Mouse (Mus musculus) hindbrain, postnatal 0 days (tissue): ENCODE measurements around the gene Tfeb. TPM values are rescaled to one million over a fixed set of nuclear protein-coding genes. Genes with fewer than 3 reads are reported as not detected.

Experiments
- ATAC-seq: fragments of 200-750 bp; cut with Nextera tagmentation; 2 replicates; pipeline ENCODE4 v1.8.0; 2017; ENCODE audit warnings: mild to moderate bottlenecking, moderate TSS enrichment, moderate library complexity
- DNase-seq: peaks from one replicate; pipeline ENCODE4 v3.0.0-alpha.2; 2015; ENCODE audit warnings: low spot score
- H3K27ac ChIP-seq: fragments of 300-500 bp; sonication (generic); 2 replicates; pipeline ENCODE4 v1.5.1; 2014; ENCODE audit warnings: mild to moderate bottlenecking
- H3K27me3 ChIP-seq: fragments of 300-500 bp; sonication (generic); 2 replicates; pipeline ENCODE4 v1.6.1; 2014; ENCODE audit warnings: low read length, mixed read lengths; ENCODE audit not compliant: insufficient read depth
- H3K36me3 ChIP-seq: fragments of 300-500 bp; sonication (generic); 2 replicates; pipeline ENCODE4 v1.6.1; 2014; ENCODE audit warnings: low read length, mixed read lengths; ENCODE audit not compliant: insufficient read depth
- H3K4me1 ChIP-seq: fragments of 300-500 bp; sonication (generic); 2 replicates; pipeline ENCODE4 v1.6.1; 2014; ENCODE audit warnings: antibody characterized with exemption, low read length, mixed read lengths; ENCODE audit not compliant: insufficient read depth
- H3K4me2 ChIP-seq: fragments of 300-500 bp; sonication (generic); 2 replicates; pipeline ENCODE4 v1.6.1; 2014; ENCODE audit warnings: low read depth, mild to moderate bottlenecking, low read length, moderate library complexity, mixed read lengths
- H3K4me3 ChIP-seq: fragments of 300-500 bp; sonication (generic); 2 replicates; pipeline ENCODE4 v1.5.1; 2014; ENCODE audit warnings: low read length
- H3K9ac ChIP-seq: fragments of 300-500 bp; sonication (generic); replicated peaks from 2 replicates; pipeline ENCODE4 v1.6.1; 2014; ENCODE audit warnings: mild to moderate bottlenecking, low read length, moderate library complexity, mixed read lengths
- H3K9me3 ChIP-seq: fragments of 300-500 bp; sonication (generic); 2 replicates; pipeline ENCODE4 v1.6.1; 2016; ENCODE audit warnings: low read length, mixed read lengths
- CTCF ChIP-seq: IDR thresholded peaks from 2 replicates; pipeline ENCODE4 v1.5.1; 2016; ENCODE audit warnings: antibody characterized with exemption, control low read depth, low read depth
- WGBS: fragments of 180-500 bp; shearing (Covaris S2); extraction: QIAGEN DNeasy Blood & Tissue Kit; methylation state at CpG from one replicate; pipeline ENCODE4 v1.1.7; 2014; 5-methylcytosine and 5-hydroxymethylcytosine counted together
- polyA plus RNA-seq: library from polyadenylated mRNA; unstranded; fragments of >200 nt; fragmentation: Nextera tagmentation; extraction: Ambion mirVana; gene quantifications from 2 replicates; pipeline ENCODE4 v1.2.1, GENCODE M21; 2015
- total RNA-seq: library from RNA; depleted of rRNA; stranded (reverse); fragments of >200 nt; gene quantifications from 2 replicates; pipeline ENCODE4 v1.2.3, GENCODE M21; 2014

Tfeb gene
- total and polyA plus RNA-seq, 2 experiments from 2014 or later = 6.6 to 13.2 TPM

DNA sequence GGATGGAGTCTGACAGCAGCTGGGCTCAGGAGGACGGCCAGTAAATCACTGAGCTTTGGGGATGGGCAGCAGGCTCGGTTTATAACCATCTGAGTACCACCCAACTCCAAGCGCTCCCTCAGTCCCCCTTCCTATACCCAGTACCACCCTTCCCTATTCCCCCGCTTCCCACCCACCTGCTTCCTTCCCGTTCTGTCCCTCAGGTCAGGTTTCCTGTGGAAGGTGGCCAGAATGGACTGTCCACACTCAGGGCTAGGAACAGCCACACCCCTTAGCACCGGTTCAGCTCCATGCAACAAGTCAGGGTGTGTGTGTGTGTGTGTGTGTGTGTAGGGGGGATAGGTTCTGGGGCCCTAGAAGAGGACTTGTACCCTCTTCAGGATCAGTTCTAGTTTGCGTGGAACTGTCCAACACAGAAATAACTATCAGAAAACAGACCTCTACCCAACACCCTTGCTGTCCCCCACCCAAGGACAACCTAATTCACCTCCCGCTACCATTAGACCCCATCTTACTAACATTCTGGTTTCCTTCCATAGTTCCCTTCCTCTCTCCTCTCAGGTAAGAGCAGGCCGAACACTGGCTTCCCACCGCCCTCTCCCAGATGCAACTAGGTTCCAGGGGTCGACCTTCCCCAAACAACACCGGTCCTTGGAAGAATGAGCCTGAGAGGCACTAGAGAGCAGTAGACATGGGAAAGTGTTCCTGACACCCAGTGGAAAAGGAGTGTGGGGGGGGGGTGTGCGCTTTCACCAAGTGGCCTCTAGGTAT lies 43.0 kb upstream of the Tfeb start:
- ATAC-seq (peak; percentile 0; the same call in 1 of the 2 replicates), DNase-seq (no peak)
- H3K4me1 ChIP-seq = peaks cover 11% of the 10 kb centered on the region; the same call in 1 of the 2 replicates
- H3K4me2 ChIP-seq = peak overlapping the region; percentile 84
- H3K9ac ChIP-seq = peak overlapping the region; percentile 75
- H3K36me3 ChIP-seq = peaks cover under 1% of the 10 kb centered on the region; the same call in 1 of the 2 replicates
- H3K9me3 ChIP-seq = no peaks in the 10 kb centered on the region
- no peaks in the 10 kb centered on the region for H3K27me3 ChIP-seq
- peak overlapping the region; percentile 84 for H3K27ac ChIP-seq
- peak overlapping the region; percentile 57 for H3K4me3 ChIP-seq
- no peak; the same call in 1 of the 2 replicates for TF ChIP-seq CTCF
- 33% methylated on average over 13 of the region's 13 CpGs for WGBS

GRCm38 (mm10) chr17:47694442-47694502 lies 42.6 kb upstream of the Tfeb start, which contains the start of gene Gm21981:
Gene Gm21981 (minus strand): TSS chr17:47694455.
- ATAC-seq (no peak), DNase-seq (no peak)
- Histone ChIP-seq H3K36me3 (peaks cover 4% of the 10 kb centered on the region; the same call in 1 of the 2 replicates), H3K4me3 (peak within 1 kb of the TSS; percentile 57), H3K9me3 (no peaks in the 10 kb centered on the region), H3K4me1 (peaks cover 11% of the 10 kb centered on the region; the same call in 1 of the 2 replicates), H3K4me2 (peak within 1 kb of the TSS; percentile 84), H3K27ac (peak within 1 kb of the TSS; percentile 84), H3K9ac (peak within 1 kb of the TSS; percentile 75), H3K27me3 (no peaks in the 10 kb centered on the region)
- 3% methylated on average over 3 of the region's 3 CpGs for WGBS
- TF ChIP-seq CTCF = 0 out of 2 replicates have a peak, but pooled peaks have one; percentile 24

DNA sequence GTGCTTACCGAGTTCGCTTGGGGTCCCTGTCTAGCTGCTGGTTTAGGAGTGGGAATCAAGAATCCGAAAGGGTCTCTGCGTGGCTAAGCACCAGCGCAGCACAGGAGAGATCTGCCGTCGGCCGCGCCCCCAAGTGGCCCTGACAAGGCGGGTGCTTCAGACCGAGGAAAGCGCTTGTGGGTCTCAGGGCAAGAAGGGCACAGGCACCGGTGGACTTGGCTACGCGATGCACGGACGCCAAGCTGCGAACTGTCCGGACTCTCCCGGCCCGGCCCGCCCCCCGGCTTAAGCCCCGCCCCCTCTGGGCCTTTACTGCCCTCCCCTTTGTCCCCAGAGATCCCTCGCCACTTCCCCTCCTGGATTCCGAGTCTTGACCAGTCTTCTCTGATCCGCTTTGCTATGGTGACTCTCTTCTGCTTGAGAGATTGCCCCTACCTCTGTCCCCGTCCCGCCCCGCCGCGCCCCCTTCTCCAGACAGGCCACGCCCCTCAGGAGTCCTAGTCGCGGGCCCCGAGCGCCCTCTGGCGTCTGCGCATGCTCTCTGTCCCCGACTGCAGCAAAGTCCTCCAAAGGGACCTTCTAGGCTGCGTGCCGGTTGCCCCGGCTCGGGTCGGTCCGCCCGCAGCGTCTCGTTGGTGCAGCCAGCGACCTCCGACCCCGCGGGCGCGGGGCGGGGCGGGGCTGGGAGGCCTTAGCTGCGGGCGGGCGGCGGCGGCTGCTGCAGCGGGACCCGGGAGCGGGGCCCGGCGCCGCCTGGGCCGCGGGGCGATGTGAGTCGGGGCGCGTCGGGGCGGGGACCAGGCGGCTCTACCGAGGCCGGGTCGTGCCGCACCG lies 42.1 kb upstream of the Tfeb start, which contains the start of gene Prickle4:
Gene Prickle4, minus strand, starts transcription at position 234 of the 834 bp plus-strand sequence.
- no peaks in the 10 kb centered on the region for H3K27me3 ChIP-seq
- H3K36me3 ChIP-seq = peaks cover 8% of the 10 kb centered on the region; the same call in 1 of the 2 replicates
- DNase-seq (peak; percentile 98), ATAC-seq (peak; percentile 96)
- H3K4me2 ChIP-seq = peak within 1 kb of the TSS; percentile 84
- 1% methylated on average over 68 of the region's 82 CpGs for WGBS
- peak; percentile 76 for TF ChIP-seq CTCF
- peaks cover 9% of the 10 kb centered on the region; the same call in 1 of the 2 replicates for H3K4me1 ChIP-seq
- peak within 1 kb of the TSS; percentile 75 for H3K9ac ChIP-seq
- H3K4me3 ChIP-seq = peak within 1 kb of the TSS; percentile 57
- no peaks in the 10 kb centered on the region for H3K9me3 ChIP-seq
- H3K27ac ChIP-seq = peak within 1 kb of the TSS; percentile 84

DNA sequence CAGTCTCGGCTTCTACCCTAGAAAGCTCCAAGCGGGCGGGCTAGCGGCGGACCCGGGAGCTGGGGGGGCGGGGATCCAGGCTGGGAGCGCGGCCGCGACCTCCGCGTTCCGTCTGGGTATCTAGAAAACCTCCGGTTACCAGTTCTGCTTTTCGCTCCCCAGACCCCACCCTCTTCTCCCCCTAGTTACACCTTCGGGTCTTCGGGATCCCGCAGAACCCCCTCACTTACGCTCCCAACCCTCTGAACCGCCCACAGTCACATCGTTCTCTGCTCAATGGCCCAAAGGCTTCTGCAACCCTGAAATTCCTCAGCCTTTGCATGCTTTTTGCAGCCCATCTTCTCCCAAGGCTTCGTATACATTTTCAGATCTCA lies 41.5 kb upstream of the Tfeb start:
- peak; percentile 23 for DNase-seq
- 0 out of 2 replicates have a peak, but pooled peaks cover 7% of the 10 kb centered on the region for H3K4me1 ChIP-seq
- peaks cover 9% of the 10 kb centered on the region for H3K36me3 ChIP-seq
- peak overlapping the region; percentile 57 for H3K4me3 ChIP-seq
- peak overlapping the region; percentile 84 for H3K27ac ChIP-seq
- TF ChIP-seq CTCF = no peak
- no peaks in the 10 kb centered on the region for H3K9me3 ChIP-seq
- H3K4me2 ChIP-seq = peak overlapping the region; percentile 84
- peak overlapping the region; percentile 75 for H3K9ac ChIP-seq
- no peak; the same call in 1 of the 2 replicates for ATAC-seq
- under 1% methylated on average over 22 of the region's 23 CpGs for WGBS
- H3K27me3 ChIP-seq = no peaks in the 10 kb centered on the region

- Histone ChIP-seq H3K27me3 (no peaks in the 10 kb centered on the region), H3K4me1 (0 out of 2 replicates have a peak, but pooled peaks cover 7% of the 10 kb centered on the region), H3K27ac (no peak overlapping the region), H3K9ac (no peak overlapping the region), H3K36me3 (peaks cover 14% of the 10 kb centered on the region), H3K4me3 (no peak overlapping the region), H3K9me3 (no peaks in the 10 kb centered on the region), H3K4me2 (no peak overlapping the region)
- WGBS = 85% methylated on average over 10 of the region's 10 CpGs
- no peak for ATAC-seq
- no peak for DNase-seq
- TF ChIP-seq CTCF = no peak
These were observed 38.7 kb upstream of the Tfeb start for GRCm38 (mm10) chr17:47698156-47698555.

DNA sequence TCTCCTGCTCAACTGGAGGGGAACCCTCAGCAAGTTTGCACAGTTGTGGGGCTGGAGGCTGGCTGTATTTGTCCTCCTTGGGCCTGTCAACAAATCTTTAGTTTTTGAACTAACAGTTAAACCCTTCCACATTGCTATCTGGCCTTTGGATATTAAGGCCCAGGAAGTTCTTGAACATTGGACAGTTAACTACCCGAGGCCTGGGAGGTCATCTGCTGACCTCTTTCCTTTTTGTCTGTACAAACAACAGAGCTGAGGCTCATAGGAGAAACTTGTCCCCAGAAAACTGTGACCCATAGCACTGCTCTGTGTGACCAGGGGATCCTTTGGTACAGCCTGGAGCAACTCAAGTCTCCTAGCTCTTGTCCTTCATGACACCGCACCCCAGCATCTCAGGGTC lies 37.8 kb upstream of the Tfeb start:
- Histone ChIP-seq H3K27me3 (no peaks in the 10 kb centered on the region), H3K9me3 (no peaks in the 10 kb centered on the region), H3K9ac (no peak overlapping the region), H3K27ac (no peak overlapping the region), H3K4me1 (0 out of 2 replicates have a peak, but pooled peaks cover 3% of the 10 kb centered on the region), H3K4me3 (no peak overlapping the region), H3K36me3 (peaks cover 14% of the 10 kb centered on the region), H3K4me2 (no peak overlapping the region)
- no peak for ATAC-seq
- no peak for TF ChIP-seq CTCF
- 75% methylated on average over 2 of the region's 2 CpGs for WGBS
- DNase-seq = no peak
